Mouse (Mus musculus) urinary bladder, postnatal 4 days (tissue): ENCODE measurements around the gene Fam161b.

Experiments
- DNase-seq, 2 experiments: peaks; one replicate each; pipeline ENCODE4 v3.0.0; 2021 to 2022; ENCODE audit warnings: low spot score in 2 of 2

Fam161b gene

DNA sequence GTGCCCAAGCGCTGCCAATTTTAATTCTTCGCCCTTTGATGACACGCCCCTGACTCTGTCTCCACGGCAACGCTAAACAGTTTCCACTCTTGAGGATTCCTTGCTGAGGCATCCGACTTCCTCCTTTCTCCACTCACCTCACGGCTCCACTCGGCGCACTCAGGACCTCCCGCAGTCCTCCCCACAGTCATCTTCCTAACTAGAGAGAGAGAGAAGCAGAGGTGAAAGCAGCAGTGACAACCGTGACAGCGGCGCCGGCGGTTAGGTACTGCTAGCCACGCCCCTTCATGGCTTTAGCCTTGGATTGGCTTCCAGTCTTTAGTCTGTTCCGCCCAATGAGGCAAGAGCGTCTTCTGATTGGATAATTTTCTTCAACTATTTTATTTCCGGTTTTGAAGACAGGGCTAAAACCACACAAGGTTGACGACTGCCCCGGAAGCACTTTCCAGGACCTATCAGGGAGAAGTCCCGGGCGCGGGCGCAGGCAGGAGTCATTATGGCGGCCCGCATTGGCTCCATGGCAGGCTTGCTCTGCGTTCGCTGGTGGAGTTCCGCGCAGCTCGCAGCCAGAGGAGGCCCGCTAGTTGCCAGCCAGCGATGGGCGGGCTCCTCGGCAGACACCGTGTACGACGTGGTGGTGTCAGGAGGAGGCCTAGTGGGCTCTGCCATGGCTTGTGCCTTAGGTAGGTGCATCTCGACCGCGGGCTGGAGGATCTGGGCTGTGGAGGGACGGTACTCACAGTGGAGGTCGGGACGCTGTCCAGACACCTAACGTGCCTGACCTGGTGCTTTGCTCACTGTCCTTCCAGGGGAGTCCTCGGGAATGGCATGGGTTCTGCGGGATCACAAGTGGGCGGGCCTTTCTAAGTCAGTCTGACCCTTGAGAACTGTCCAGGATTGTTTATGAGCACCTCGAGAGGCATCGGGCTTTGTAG, at the start of gene Fam161b, which contains the start of gene Coq6:
Gene Fam161b (minus strand): TSS at position 279 of the 935 bp plus-strand sequence.
Gene Coq6 (plus strand): TSS at position 103 of the 935 bp plus-strand sequence.
- DNase-seq, result peak; percentile 88 to 94

DNA sequence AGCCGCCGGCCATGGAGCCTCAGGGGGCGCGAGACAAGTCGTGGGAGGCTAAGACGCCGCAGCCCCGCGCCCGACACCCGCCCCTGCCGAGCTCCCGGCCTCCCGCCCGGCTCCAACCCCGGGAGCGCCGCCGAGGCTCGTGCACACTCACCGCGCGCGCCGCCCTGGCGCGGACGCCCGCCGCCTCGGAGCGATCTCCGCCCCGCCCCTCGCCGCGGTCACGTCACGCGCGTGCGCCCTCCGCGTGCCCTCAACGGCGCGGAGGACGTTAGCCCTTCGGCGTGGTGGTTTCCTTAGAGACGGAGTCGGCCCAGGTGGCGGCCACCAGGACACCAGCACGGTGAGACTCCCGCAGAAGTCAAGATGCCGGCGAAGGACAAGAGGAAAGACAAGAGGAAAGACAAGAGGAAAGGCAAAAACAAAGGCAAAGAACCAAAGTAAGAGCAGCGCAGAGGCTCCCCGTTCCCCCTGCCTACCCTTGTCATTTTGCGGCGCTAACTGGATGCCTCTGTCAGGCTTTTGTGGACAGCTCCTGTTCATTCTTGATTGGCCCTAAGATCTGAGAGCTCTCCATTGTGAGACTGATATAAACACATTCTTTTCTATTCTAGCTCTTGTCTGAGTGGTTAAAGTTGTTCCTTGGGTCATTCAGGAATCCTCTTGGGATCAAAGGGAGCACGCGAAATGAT, 47.3 kb upstream of the Fam161b start, which contains the start of the genes Entpd5 and Bbof1:
Gene Entpd5 (minus strand): TSS at position 211 of the 689 bp plus-strand sequence.
Gene Bbof1 (plus strand): TSS at position 253 of the 689 bp plus-strand sequence.
- peak; percentile 85 to 89 for DNase-seq

DNA sequence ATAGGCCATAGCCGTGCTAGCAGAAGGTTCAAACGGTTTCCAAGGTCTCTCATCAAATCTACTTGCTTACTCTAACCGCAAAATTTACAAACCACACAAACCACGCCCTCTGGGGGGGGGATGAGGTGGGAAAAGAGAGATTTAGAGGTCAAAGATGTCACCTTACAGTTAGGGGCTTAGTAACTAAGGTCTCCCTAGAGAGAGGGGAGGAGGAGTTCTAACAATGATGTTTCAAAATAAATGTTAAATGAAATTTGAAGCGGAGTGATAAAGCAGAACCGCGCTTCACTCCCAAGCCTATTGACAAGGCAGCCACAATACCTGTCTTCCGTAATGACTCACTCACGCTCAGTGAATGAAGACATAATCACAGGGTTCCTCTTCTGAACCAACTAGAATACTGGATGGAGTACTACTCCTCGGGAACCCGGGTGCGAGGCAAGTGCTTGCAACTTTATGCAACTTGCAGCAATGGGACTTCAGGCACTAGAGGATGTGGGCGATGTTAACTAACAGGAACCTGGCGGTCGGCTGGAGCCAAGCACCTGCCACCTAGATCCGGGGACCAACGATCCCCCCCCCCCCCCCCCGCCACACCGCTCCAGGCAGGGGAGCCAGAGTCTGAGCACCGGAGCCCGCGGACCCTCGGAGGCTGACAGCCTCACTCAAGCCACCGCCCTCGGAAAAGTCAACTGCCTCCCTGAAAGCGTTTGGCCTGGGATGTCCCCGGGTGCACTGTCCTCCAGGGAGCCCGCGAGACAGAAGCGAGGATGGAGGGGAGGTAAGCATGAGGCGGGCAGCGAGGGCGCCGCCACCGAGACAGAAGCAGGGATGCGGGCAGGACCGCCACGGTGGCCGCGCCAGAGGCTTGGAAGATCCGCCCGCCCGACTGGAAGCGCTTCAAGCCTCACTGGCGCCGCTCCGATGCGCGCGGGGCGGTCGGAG, 46.5 kb upstream of the Fam161b start:
- DNase-seq, result no peak

DNA sequence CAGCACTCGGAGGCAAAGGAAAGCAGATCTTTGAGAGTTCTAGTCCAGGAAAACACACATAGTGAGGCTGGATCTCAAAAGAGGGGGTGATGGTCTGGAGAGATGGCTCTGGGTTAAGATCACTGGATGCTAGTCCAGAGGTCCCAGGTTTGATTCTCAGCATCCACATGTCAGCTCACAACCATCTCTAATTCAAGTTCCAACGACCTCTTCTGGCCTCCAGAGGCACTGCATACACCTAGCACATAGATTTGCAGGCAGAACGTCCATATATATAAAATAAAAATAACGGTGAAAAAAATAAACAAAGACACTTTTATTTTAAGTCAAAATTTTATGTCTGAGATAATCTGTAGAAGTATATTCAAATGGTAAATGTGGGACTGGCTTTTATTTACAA, 45.6 kb upstream of the Fam161b start:
- no peak for DNase-seq

DNA sequence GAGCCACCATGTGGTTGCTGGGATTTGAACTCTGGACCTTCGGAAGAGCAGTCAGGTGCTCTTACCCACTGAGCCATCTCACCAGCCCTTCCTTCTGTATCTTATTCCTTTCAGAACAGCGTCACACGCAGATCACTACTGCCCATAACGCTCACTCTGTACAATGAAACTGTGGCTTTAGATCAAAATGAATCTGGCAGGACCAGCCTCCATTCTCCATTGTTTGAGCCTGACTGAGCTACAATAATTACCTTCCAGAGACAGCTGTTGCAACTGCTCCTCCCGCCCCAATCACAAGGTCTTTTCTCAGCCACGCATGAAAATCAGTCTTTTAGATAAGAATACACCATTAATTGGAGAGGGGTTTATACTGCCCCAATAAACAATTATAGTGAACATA, 42.9 kb upstream of the Fam161b start:
- no peak for DNase-seq

DNA sequence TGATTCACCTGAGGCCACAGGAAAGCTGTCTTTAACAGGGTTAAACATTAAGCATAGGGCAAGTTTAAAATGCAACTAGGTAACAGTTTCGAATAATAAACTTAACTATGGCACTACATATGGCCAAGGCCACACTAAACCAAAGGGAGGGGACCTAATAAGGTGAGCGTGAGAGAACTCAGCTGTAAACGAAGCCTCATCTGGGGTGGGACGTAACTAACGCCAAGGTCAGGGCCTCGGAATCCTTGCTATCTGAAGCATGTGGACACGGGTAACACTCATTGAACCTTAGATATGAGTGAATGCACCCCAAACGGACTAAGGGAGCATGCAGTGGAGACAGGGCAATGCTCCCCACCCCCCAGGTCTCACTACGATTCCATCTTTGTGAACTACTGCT, 41.3 kb upstream of the Fam161b start:
- no peak for DNase-seq

DNA sequence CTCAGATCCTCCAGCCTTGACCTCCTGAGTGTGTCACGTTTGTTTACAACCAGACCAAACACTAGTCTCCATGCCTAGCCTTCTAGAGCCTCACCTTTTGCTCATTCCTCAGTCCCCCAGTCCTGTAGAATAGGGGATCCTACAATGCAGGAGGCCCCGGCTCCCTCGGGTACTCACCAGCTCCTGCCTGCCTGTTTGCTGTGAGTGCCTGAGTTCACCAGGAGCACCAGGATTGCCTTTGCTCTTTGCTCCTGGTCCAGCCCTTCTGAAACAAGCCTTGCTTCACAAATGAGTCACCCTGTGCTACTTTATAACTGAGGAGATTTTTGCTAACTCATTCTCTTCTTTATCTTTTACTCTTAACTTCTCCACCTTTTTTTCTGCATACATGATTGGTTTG, 39.0 kb upstream of the Fam161b start:
- no peak for DNase-seq

DNA sequence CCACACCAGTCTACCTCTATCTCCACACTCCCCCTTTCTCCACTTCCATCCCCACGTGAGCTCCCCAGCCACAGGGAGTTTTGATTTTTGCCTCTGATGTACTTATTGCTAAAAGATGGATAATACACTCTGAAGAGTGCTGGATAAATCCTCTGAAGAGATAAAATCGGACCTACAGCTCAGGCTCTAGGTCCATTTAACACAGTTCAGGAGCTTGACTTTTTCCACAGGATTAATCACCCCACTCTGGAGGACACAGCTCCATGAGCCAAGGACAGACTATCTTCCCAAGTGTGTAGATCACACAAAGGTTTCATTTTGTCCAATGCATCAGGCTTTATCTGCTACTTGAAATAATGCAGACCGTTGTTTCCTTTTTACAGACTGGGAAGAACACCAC, 38.4 kb upstream of the Fam161b start:
- DNase-seq, result no peak

DNA sequence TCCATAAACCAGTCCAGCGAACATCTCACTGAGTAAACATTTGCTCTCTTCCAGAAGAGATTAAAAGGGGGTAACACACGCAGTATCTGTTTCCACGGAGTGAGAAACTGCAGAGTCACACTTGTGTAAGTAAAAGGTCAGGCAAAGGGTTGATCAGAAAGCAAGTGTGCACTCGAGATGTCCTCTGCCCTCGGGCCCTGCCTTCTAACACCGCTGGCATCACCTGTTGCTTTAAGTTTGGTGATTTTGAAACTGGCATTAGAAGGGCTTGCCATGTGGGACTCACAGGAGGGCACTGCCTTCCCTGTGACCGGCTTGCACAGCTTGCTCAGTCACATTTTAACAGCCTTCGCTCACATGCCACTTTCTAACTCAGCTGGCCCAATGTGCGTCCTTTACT, 38.0 kb upstream of the Fam161b start:
- DNase-seq, result no peak

DNA sequence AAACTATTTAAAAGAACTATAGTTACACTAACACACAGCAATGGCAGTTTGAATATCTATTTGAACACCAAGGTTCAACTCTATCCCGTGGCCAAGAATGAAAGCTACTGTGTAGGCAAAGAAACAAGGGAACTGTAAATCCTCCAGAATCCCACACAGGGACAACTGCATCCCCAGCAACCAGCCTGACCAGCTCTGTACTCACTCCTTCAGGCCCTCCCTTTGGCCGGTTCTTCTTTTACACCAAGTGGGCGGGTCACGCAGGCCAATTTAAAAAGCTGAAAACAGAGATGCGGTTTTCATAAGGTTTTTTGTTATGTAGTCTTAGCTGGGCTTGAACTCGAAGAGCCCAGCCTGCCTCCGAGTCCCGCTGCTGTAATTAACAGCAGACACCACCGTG, 37.5 kb upstream of the Fam161b start:
- DNase-seq, result no peak

DNA sequence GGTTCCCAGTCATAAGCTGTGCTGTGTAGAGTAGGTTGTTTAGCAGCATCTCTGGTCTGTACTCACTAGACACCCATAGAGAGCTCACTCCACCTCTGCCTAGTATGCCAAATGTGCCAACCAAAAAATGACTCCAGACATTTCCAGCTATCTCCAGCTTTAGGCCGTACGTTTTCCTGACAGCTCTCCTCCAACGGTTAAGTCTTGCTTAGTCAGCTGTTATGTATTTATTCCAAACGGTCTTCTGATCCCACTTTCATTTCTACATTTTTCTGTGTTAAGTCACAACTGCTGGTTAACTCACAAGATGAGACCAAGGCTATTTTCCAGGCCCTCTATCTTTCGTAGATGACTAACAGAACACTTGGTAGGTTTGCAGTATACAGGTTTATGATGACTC, 37.0 kb upstream of the Fam161b start:
- no peak for DNase-seq

DNA sequence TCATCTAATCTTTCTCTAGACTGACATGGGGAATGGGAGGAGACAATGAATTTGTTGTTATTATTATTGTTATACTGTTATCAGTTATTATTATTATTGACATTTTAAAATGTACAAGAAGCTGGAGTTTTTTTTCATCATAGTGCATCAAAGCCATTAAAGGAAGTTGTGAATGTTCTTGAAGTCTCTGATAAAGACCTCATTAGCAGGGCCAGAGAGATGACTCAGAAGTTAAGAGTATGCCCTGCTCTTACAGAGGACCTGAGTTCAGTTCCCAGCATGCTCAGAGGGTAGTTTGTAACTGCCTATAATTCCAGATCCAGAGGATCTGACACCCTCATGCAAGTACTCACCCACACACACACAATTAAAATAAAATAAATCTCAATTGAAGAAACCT, 36.1 kb upstream of the Fam161b start:
- DNase-seq, result no peak

DNA sequence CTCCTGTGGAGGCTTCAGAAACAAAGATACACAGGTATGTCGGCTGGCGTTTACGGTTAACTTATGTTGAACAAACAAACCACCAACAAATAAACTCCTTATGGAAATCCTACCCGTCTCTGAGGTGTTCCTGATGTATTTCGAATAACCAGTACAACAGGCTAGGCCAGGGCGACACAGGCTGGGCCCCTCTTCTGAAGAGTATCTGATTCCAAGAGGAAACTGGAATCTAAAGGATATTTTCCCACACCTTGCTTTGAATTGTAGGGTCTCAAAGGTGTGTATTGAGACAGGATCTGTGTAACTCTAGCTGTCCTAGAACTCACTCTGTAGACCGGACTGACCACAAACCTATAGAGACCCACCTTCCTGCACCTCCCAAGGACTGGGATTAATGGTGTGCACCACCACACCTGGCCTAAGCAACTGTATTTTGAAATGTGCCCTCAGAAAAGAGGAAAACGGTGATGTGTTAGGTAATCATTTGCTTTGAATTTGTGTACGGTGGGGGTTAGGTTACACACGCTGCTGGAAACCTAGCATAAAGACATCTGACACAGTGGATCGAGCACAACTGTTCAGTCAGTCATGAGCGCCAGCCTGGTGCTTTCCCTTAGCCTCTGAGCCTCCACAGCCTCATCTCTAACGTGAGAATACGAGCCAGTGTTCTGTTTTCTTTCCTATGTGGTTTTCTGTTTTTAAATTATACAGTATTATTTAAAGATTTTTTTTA, 35.5 kb upstream of the Fam161b start:
- DNase-seq, result no peak

DNA sequence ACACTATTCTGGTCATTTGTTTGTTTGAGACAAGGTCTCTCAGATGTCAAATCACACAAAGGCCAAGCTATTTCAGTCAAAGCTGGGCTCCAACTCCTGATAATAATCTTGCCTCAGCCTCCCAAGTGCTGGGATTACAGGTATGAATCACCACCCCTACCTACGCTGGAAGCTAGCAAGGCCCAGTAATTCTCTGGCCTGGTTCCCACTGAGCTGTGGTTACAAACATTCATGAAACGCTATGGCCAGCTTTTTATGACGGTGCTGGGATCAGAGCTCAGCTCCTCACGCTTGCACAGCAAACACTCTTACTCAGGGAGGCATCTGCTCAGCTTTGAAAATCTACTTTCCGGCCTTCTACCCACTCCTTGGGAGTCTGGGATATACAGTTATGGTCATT, 32.2 kb upstream of the Fam161b start:
- peak in 1 of 2 experiments; percentile 22 for DNase-seq

DNA sequence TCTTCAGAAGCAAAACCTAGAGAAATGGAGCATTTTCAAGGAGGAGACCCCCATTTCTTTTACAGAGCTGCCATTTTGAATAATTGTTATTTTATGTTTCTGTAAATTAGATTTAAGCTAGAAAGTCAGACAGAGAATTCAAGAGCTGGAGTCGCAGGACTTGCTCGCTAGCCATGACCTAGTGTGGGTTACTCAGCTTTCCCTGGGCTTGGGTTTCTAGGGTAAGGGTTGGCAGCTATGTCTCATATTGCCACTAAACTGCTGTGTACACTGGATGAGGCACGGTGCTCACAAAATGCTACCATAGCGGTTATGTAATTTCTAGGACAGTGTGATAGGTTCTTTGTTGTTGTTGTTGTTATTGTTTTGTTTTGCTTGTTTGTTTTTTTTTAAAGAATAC, 31.0 kb upstream of the Fam161b start:
- peak in 1 of 2 experiments; percentile 16 for DNase-seq

DNA sequence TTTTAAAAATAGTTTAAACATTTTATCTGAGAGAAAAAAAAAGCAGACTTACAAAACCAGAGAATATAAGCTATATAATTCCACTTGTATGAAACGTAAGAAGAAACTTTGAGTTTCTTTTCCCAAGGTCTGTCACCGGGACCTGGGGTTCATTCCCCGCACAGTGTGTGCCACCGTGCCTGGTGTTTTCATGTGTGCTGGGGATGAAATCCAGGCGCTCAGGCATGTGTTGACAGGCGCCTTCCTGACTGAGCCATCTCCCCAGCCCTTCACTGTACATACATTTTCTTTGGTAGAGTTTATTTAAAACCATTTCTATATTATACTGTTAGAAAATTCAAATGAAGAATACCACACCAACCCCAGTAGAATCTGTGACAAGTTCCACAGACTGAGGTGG, 28.7 kb upstream of the Fam161b start:
- DNase-seq, result peak in 1 of 2 experiments; percentile 43

DNA sequence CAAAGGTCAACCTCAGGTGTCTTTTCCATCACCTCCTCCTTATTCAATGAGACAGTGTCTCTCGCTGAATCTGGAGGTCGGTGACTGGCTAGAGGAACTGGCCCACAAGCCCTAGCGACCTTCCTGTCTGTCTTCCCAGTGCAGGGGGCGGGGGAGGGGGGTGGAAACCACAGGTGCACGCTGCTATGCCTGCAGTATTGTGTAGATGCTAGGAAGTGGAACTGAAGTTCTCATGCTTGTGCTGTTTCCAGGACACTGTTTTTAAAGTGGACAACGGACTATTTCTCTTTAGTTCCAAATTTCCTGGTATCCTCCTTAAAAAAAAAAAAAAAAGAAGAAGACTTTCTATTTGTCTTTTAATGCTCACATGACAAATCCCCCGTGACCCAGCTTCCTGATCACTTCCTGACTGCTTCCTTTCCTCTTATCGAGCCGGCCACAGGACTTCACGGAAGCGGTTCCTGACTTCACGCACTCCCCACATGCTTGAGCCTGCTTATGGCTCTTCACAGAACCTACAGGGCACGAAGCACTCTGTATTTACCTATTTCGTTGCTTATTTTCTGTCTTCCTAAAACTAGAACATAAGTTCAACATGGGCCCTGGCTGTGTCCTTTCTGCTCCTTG, 27.3 kb upstream of the Fam161b start:
- DNase-seq, result no peak

DNA sequence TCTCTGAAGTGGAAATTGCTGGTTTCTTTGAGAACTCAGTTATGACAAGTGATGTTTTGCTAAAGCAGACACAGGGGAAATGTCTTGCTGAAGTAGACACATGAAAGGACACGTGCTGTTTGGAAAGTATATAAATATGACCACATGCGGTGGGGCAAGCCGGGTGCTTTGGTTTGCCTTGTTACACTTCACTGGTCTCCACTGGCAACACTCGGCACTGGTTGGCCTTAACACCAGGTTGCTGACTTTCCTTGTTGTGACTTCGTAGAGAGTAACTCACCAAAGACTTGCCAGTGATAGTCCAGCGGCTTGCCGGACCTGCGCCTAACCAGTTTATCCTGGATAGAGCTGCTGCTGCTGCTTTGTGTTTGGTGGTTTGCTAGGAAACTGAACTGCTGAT, 26.5 kb upstream of the Fam161b start:
- no peak for DNase-seq

DNA sequence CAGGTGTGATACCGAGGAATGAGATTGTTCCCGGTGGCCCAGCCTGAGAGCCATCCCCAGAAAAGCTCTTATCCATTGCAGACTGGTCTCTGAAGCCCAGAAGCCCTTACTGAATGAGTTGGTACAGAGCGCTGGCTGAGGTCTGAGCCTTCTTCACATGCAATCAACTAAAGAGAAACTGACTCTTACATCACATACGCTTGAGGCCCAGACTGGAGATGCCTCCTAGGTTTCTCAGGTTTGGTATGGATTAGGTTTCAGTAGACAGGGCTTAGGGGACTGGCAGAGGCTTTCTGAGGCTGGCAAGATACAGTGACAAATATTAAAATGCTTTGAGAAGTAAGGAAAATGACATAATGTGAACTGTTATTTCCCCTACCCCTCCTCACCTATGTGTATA, 23.8 kb upstream of the Fam161b start:
- no peak for DNase-seq

DNA sequence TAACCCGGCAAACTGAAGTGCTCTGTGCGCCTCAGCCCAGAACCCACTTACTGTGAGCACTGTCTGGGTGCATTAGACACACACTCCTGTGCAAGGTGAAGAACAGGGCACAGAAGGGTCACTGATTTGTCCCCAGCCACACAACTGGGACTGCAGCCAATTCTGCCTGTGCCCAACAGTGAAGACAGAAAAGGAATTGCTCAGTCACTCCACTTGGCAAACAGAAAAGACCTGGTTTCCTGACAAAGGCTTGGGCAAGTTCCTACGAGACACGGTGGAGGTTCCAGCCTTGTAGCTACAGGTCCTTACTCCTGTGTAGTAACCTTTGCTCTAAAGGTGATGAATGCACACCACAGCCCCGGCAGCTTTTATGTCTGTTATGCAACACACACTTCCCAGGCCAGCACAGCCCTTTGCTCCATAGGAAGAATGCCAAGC, 23.0 kb upstream of the Fam161b start:
- peak in 1 of 2 experiments; percentile 42 for DNase-seq
